Mouse (Mus musculus) common myeloid progenitor, adult 5-6 weeks (primary cell): Measurements from ENCODE around the gene Gm5244. TPM values are rescaled to one million over a fixed set of nuclear protein-coding genes. Genes with fewer than 3 reads are reported as not detected.

Source experiments
- ATAC-seq: replicated peaks from 2 replicates; pipeline ENCODE4 v1.8.0; 2016; ENCODE audit warnings: low read depth, mild to moderate bottlenecking, moderate TSS enrichment, inconsistent platforms; ENCODE audit not compliant: poor library complexity, severe bottlenecking
- total RNA-seq: library from RNA; stranded (forward); fragments of 200-1000, 187-1606 nt; gene quantifications from 2 replicates; pipeline ENCODE4 v1.2.3, GENCODE M21; 2017

Gene Gm5244
- total RNA-seq, 1 experiment from 2014 or later: not detected

- no peak for ATAC-seq
These were observed 46.9 kb downstream of the Gm5244 start, which contains the start of gene Olfr1446 for GRCm38 (mm10) chr19:12893424-12893823. TSS of gene Olfr1446 (minus strand) at chr19:12893524.

Other genes with a start within 250 kb of the Gm5244 start
- not detected in 2 replicates for gene Gm4952, start 246.7 kb upstream of the Gm5244 start, total RNA-seq
- not detected in 2 replicates for gene Glyat, start 213.4 kb upstream of the Gm5244 start, total RNA-seq
- gene Olfr1442, start 176.2 kb upstream of the Gm5244 start, total RNA-seq: not detected in 2 replicates
- not detected in 2 replicates for gene Olfr1443, start 168.6 kb upstream of the Gm5244 start, total RNA-seq
- gene Keg1, start 150.9 kb upstream of the Gm5244 start, total RNA-seq: not detected in 2 replicates
- 2.2 and 4.0 TPM in 2 replicates for gene Cntf, start 81.0 kb upstream of the Gm5244 start, total RNA-seq
- 124 and 125 TPM in 2 replicates for gene Zfp91, start 50.6 kb upstream of the Gm5244 start, total RNA-seq
- gene Lpxn, start 50.5 kb upstream of the Gm5244 start, total RNA-seq: 1.6 and 4.3 TPM in 2 replicates
- gene Olfr1444, start 10.6 kb downstream of the Gm5244 start, total RNA-seq: not detected in 2 replicates
- not detected in 2 replicates for gene Olfr1445, start 37.2 kb downstream of the Gm5244 start, total RNA-seq
- gene Olfr1446, start 46.8 kb downstream of the Gm5244 start, total RNA-seq: not detected in 2 replicates
- not detected in 2 replicates for gene Olfr1447, start 57.1 kb downstream of the Gm5244 start, total RNA-seq
- not detected in 2 replicates for gene Olfr1448, start 77.7 kb downstream of the Gm5244 start, total RNA-seq
- gene Olfr1449, start 84.2 kb downstream of the Gm5244 start, total RNA-seq: not detected in 2 replicates
- not detected in 2 replicates for gene Olfr1450, start 103.6 kb downstream of the Gm5244 start, total RNA-seq
- gene Olfr1451, start 148.3 kb downstream of the Gm5244 start, total RNA-seq: not detected in 2 replicates
- gene Olfr1453, start 181.6 kb downstream of the Gm5244 start, total RNA-seq: not detected in 2 replicates
- not detected in 2 replicates for gene Olfr1454, start 213.9 kb downstream of the Gm5244 start, total RNA-seq